Mouse (Mus musculus): ENCODE results near the gene Cdc123. TPM values are rescaled to one million over a fixed set of nuclear protein-coding genes. Genes with fewer than 3 reads are reported as not detected.
"Not testable (repeated sequence)": the region's sequence is repeated elsewhere in the genome, so short reads cannot be mapped to it uniquely, and the experiment has no call there.

Cdc123 gene
- polyA plus RNA-seq, 1 experiment from 2014 or later = 380 TPM

GRCm38 (mm10) chr2:5840815-5841214, 4.1 kb downstream of the Cdc123 start:
- Histone ChIP-seq H3K36me3 (peaks cover 61% of the 10 kb centered on the region), H3K27me3 (no peaks in the 10 kb centered on the region), H3K9ac (no peak overlapping the region), H3K4me1 (peaks cover 8% of the 10 kb centered on the region), H3K4me3 (no peak overlapping the region), H3K9me3 (no peaks in the 10 kb centered on the region), H3K4me2 (replicated peaks) (no peak overlapping the region), H3K27ac (no peak overlapping the region)
- ATAC-seq (ENCODE audit: low FRiP score, low read depth) = no peak
- 96% methylated on average over 11 of the region's 11 CpGs for WGBS

- Histone ChIP-seq H3K9ac (no peak overlapping the region), H3K9me3 (no peaks in the 10 kb centered on the region), H3K27me3 (no peaks in the 10 kb centered on the region), H3K27ac (no peak overlapping the region), H3K4me1 (no peaks in the 10 kb centered on the region), H3K4me2 (replicated peaks) (no peak overlapping the region), H3K36me3 (peaks cover 61% of the 10 kb centered on the region), H3K4me3 (no peak overlapping the region)
- no peak for ATAC-seq (ENCODE audit: low FRiP score, low read depth)
- 91% methylated on average over 5 of the region's 5 CpGs for WGBS
Measured at GRCm38 (mm10) chr2:5825265-5825913, 19.6 kb downstream of the Cdc123 start.

GRCm38 (mm10) chr2:5824685-5825084, 20.3 kb downstream of the Cdc123 start:
- Histone ChIP-seq H3K27ac (no peak overlapping the region), H3K4me3 (no peak overlapping the region), H3K36me3 (peaks cover 63% of the 10 kb centered on the region), H3K4me1 (no peaks in the 10 kb centered on the region), H3K9me3 (no peaks in the 10 kb centered on the region), H3K4me2 (replicated peaks) (no peak overlapping the region), H3K27me3 (no peaks in the 10 kb centered on the region), H3K9ac (no peak overlapping the region)
- 89% methylated on average over 5 of the region's 5 CpGs for WGBS
- no peak for ATAC-seq (ENCODE audit: low FRiP score, low read depth)

GRCm38 (mm10) chr2:5824213-5824612, 20.8 kb downstream of the Cdc123 start:
- no peak for ATAC-seq (ENCODE audit: low FRiP score, low read depth)
- 42% methylated on average over 1 of the region's 1 CpGs for WGBS
- Histone ChIP-seq H3K27ac (no peak overlapping the region), H3K9ac (no peak overlapping the region), H3K4me2 (replicated peaks) (no peak overlapping the region), H3K4me3 (no peak overlapping the region), H3K4me1 (no peaks in the 10 kb centered on the region), H3K36me3 (peaks cover 65% of the 10 kb centered on the region), H3K27me3 (no peaks in the 10 kb centered on the region), H3K9me3 (no peaks in the 10 kb centered on the region)

GRCm38 (mm10) chr2:5822449-5822848, 22.5 kb downstream of the Cdc123 start:
- WGBS = 95% methylated on average over 6 of the region's 6 CpGs
- ATAC-seq (ENCODE audit: low FRiP score, low read depth) = no peak
- no peak overlapping the region for H3K4me2 ChIP-seq (replicated peaks)
- H3K4me1 ChIP-seq = no peaks in the 10 kb centered on the region
- H3K9ac ChIP-seq = no peak overlapping the region
- H3K9me3 ChIP-seq = no peaks in the 10 kb centered on the region
- no peaks in the 10 kb centered on the region for H3K27me3 ChIP-seq
- no peak overlapping the region for H3K4me3 ChIP-seq
- H3K27ac ChIP-seq = no peak overlapping the region
- H3K36me3 ChIP-seq = peaks cover 74% of the 10 kb centered on the region

- H3K9me3 ChIP-seq = no peaks in the 10 kb centered on the region
- no peak overlapping the region for H3K27ac ChIP-seq
- ATAC-seq (ENCODE audit: low FRiP score, low read depth) = no peak
- H3K36me3 ChIP-seq = peaks cover 75% of the 10 kb centered on the region
- H3K4me1 ChIP-seq = no peaks in the 10 kb centered on the region
- WGBS = 81% methylated on average over 10 of the region's 10 CpGs
- H3K4me2 ChIP-seq (replicated peaks) = no peak overlapping the region
- no peaks in the 10 kb centered on the region for H3K27me3 ChIP-seq
- H3K9ac ChIP-seq = no peak overlapping the region
- no peak overlapping the region for H3K4me3 ChIP-seq
Measured at GRCm38 (mm10) chr2:5821264-5821663, 23.7 kb downstream of the Cdc123 start.

GRCm38 (mm10) chr2:5811235-5811782, 33.7 kb downstream of the Cdc123 start:
- ATAC-seq (ENCODE audit: low FRiP score, low read depth) = no peak
- H3K36me3 ChIP-seq = peaks cover 71% of the 10 kb centered on the region

GRCm38 (mm10) chr2:5810036-5810718, 34.8 kb downstream of the Cdc123 start:
- WGBS = 92% methylated on average over 5 of the region's 5 CpGs
- Histone ChIP-seq H3K4me3 (no peak overlapping the region), H3K27ac (no peak overlapping the region), H3K9me3 (no peaks in the 10 kb centered on the region), H3K36me3 (peaks cover 70% of the 10 kb centered on the region), H3K4me1 (no peaks in the 10 kb centered on the region), H3K4me2 (replicated peaks) (no peak overlapping the region), H3K27me3 (no peaks in the 10 kb centered on the region), H3K9ac (no peak overlapping the region)
- no peak for ATAC-seq (ENCODE audit: low FRiP score, low read depth)

More at GRCm38 (mm10) chr2:5811235-5811782, 33.7 kb downstream of the Cdc123 start:
- Histone ChIP-seq H3K9ac (no peak overlapping the region), H3K4me1 (no peaks in the 10 kb centered on the region), H3K4me3 (no peak overlapping the region), H3K9me3 (no peaks in the 10 kb centered on the region), H3K4me2 (replicated peaks) (no peak overlapping the region), H3K27ac (no peak overlapping the region), H3K27me3 (no peaks in the 10 kb centered on the region)
- WGBS = 90% methylated on average over 5 of the region's 5 CpGs

GRCm38 (mm10) chr2:5806201-5806600, 38.8 kb downstream of the Cdc123 start:
- ATAC-seq (ENCODE audit: low FRiP score, low read depth); H3K4me2 ChIP-seq (replicated peaks): not testable (repeated sequence)

GRCm38 (mm10) chr2:5805228-5805627, 39.7 kb downstream of the Cdc123 start:
- WGBS = 91% methylated on average over 7 of the region's 7 CpGs

More at GRCm38 (mm10) chr2:5806201-5806600, 38.8 kb downstream of the Cdc123 start:
- H3K27ac ChIP-seq, H3K4me1 ChIP-seq, H3K9me3 ChIP-seq, H3K9ac ChIP-seq, H3K27me3 ChIP-seq, H3K4me3 ChIP-seq: not testable (repeated sequence)
- H3K36me3 ChIP-seq = peaks cover 73% of the 10 kb centered on the region
- WGBS = 76% methylated on average over 3 of the region's 3 CpGs

GRCm38 (mm10) chr2:5804440-5805045, 40.4 kb downstream of the Cdc123 start:
- H3K9me3 ChIP-seq = no peaks in the 10 kb centered on the region
- H3K27ac ChIP-seq = no peak overlapping the region
- 86% methylated on average over 6 of the region's 6 CpGs for whole genome bisulfite sequencing
- H3K4me2 ChIP-seq (replicated peaks) = no peak overlapping the region
- no peak overlapping the region for H3K4me3 ChIP-seq
- no peaks in the 10 kb centered on the region for H3K27me3 ChIP-seq
- ATAC-seq (ENCODE audit: low FRiP score, low read depth) = no peak
- peaks cover 72% of the 10 kb centered on the region for H3K36me3 ChIP-seq
- H3K4me1 ChIP-seq = no peaks in the 10 kb centered on the region
- H3K9ac ChIP-seq = no peak overlapping the region

More at GRCm38 (mm10) chr2:5805228-5805627, 39.7 kb downstream of the Cdc123 start:
- Histone ChIP-seq H3K27ac (no peak overlapping the region), H3K36me3 (peaks cover 73% of the 10 kb centered on the region), H3K4me1 (no peaks in the 10 kb centered on the region), H3K4me3 (no peak overlapping the region), H3K4me2 (replicated peaks) (no peak overlapping the region), H3K27me3 (no peaks in the 10 kb centered on the region), H3K9ac (no peak overlapping the region), H3K9me3 (no peaks in the 10 kb centered on the region)
- no peak for ATAC-seq (ENCODE audit: low FRiP score, low read depth)

- 91% methylated on average over 10 of the region's 10 CpGs for WGBS
Measured at GRCm38 (mm10) chr2:5801927-5802590, 42.9 kb downstream of the Cdc123 start.

More at GRCm38 (mm10) chr2:5801927-5802590, 42.9 kb downstream of the Cdc123 start:
- no peaks in the 10 kb centered on the region for H3K4me1 ChIP-seq
- no peak overlapping the region for H3K4me3 ChIP-seq
- H3K9ac ChIP-seq = no peak overlapping the region
- H3K27ac ChIP-seq = no peak overlapping the region
- peaks cover 74% of the 10 kb centered on the region for H3K36me3 ChIP-seq
- no peaks in the 10 kb centered on the region for H3K9me3 ChIP-seq
- no peak overlapping the region for H3K4me2 ChIP-seq (replicated peaks)
- H3K27me3 ChIP-seq = no peaks in the 10 kb centered on the region
- ATAC-seq (ENCODE audit: low FRiP score, low read depth) = no peak
